Mouse (Mus musculus): ENCODE data around the gene Prm1.
"Not testable (repeated sequence)": the region's sequence is repeated elsewhere in the genome, so short reads cannot be mapped to it uniquely, and the experiment has no call there.

The Prm1 gene

DNA sequence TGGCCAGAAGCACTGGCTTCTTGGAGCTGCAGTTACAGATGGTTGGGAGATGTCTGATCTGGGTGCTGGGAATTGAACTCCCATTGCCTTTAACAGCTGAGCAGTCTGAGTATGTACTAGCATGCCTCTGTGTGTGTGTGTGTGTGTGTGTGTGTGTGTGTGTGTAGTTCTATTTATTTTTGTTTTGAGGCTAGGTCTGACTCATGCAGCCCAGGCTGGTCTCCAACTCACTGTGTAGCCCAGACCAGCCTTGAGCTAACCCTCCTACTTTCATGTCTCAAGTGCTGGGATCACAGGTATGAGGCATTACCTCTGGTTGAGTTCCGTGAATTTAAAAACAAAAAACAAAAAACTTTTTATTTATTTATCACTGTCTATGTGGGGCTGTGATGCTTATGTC, 18.9 kb upstream of the Prm1 start:
- no peak for DNase-seq (ENCODE audit: low spot score)

DNA sequence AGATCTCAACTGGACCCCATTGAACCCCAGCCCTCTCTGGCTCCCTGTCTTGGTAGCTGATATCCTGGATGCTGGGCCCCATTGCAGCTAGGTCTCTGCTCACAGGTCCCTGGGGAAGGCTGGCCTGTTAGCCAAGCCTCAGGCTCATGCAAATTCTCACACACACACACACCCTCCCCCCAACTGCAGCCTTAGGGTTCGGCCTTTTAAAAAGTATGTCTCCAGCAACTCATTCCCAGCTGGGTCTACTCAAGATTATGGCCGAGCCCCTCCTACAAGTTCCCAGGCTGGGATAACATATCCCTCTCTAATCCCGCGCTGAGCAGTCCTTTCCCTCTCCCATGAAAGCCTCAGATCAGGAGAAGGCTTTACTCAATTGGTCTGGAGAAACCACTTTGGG, 15.7 kb upstream of the Prm1 start:
- no peak for DNase-seq (ENCODE audit: low spot score)

DNA sequence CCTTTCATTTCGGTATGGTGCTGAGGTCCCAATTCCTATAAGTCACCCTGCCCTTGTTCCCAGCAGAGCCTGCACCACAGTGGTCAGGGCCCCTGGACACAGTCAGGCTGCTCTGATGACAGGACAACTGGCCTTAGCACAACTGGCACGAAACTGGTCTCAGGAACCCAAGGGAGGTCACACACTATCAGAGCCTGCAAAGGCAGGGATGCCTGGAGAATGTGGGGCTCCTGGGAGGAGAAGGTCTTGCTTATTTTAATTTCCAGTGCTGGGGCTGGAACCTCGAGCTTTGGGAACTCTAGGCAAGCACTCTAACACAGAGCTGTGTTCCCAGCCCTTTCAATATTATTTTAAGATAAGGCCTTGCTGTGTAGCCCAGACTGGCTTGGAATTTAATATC, 14.3 kb upstream of the Prm1 start:
- no peak for DNase-seq (ENCODE audit: low spot score)

GRCm38 (mm10) chr16:10818579-10819135, 13.0 kb upstream of the Prm1 start:
- DNase-seq (ENCODE audit: low spot score): no peak

- no peak for DNase-seq (ENCODE audit: low spot score)
Measured at GRCm38 (mm10) chr16:10814864-10815263, 9.2 kb upstream of the Prm1 start.

DNA sequence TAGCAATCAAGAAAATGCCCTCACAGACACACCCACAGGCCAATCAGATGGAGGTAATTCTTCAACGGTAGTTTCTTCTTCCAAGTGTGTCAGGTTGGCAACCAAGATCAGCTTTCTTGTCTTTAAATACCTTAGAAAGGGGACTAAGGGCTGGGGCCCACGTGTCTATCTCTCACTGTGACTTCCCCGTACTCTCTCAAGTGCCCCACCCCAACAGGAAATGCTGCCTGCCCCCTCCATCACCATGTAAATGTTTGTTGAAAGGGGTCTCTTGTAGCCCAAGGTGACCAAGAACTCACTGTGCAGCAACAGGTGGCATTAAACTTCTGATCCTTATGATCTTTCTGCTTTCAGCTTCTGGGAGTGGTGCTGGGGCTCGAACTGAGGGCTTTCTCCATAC, 8.1 kb upstream of the Prm1 start:
- DNase-seq (ENCODE audit: low spot score): no peak

DNA sequence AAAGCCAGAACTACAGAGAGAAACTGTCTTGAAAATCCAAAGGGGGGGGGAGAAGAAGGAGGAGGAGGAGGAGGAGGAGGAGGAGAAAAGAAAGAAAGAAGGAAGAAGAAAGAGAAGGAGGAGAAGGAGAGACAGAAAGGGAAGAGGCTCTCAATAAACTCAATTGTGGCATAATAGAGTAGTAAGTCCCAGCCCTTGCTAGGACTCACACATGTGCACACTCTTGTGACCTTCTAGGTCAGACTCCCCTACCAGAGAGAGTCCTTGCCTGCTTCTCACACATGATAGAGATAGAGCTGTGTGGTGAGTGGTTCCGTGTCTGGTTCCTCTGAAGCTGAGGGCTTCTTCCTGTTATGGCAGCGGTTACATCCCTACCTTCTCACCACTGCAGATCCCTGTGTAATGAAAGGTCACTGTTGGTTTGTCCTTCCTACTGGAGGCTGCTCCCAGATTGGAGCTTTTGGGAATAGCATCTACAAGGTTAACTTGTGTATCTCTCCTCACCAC, 7.3 kb upstream of the Prm1 start, which contains the start of gene Gm11172:
Gm11172 (plus strand) TSS at position 51 of the 507 bp plus-strand sequence.
- DNase-seq (ENCODE audit: low spot score): no peak

DNA sequence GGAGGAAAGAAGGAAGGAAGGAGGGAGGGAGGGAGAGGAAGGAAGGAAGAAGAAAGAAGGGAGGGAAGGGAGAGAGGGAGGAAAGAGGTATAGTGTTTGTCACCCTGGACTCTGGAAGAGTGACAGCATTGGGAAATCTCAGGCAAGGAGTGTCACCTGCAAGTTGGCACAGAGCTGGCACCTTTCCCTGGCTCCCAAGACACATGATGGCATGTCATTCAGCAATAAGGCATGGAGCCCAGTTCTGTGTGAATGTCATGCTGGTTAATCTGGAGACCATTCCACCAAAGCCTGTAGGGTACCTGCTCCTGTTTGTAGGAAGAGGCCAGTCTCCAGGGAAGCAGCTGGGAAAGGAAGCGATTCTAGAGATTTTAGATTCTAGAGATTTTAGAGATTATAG, 4.7 kb upstream of the Prm1 start:
- no peak for DNase-seq (ENCODE audit: low spot score)

DNA sequence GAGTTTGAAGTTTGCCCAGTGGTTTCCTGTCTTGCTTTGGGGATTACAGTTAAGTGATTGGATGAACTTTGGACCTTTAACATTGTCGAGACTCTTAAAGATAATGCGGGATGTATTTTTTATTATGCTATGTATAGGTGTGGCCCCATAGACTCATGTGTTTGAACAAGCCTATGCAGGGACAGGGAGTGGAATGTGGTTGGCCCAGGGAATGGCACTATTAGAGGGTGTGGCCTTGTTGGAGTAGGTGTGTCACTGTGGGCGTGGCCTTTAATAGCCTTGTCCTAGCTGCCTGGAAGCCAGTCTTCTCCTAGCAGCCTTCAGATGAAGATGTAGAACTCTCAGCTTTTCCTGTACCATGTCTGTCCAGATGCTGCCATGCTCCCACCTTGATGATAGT, 3.2 kb downstream of the Prm1 start:
- DNase-seq (ENCODE audit: low spot score): not testable (repeated sequence)

DNA sequence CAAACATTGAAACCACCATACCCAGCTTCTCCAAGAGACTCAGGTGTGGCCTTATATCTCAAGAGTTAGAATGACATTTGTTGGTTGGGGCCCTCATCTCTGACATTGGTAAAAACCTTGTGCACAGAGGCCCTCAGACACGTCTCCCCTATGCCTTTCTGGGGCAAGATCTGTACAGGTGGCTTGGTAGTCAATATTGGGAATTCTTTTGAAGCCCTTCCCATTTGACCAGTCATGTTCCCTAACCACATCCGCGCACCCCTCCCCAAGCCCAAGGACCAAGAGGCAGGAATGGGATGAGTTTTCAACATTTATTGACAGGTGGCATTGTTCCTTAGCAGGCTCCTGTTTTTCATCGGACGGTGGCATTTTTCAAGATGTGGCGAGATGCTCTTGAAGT, 9.6 kb downstream of the Prm1 start, which contains the start of gene Prm2:
Prm2 (minus strand) TSS at position 101 of the 400 bp plus-strand sequence.
- no peak for DNase-seq (ENCODE audit: low spot score)

GRCm38 (mm10) chr16:10790702-10791101, 14.9 kb downstream of the Prm1 start, which contains the start of gene Prm3:
TSS of gene Prm3 (minus strand) at chr16:10790914.
- DNase-seq (ENCODE audit: low spot score): no peak

- DNase-seq (ENCODE audit: low spot score): no peak
Measured at GRCm38 (mm10) chr16:10788866-10789265, 16.8 kb downstream of the Prm1 start.

DNA sequence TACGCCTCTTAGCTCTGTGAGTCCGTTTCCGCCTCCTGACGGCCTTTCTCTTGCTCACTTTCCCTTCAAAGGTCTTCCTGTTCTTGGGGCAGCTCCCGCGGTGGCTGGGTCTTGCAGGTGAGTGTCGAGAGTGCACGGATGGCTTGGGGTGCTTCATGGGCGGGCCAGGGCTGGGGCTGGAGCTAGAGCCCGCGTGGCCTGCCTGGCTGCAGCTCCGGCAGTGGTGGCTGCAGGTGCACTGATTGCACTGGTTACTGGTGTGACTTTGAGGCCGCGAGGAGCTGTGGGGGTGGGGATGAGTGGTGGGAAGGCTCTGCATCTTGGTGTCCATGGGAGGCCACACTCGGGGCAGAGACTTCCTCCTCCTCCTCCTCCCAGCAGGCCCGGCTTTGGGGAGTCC, 17.4 kb downstream of the Prm1 start, which contains the start of gene Tnp2:
Tnp2 (minus strand) TSS at position 390 of the 400 bp plus-strand sequence.
- no peak for DNase-seq (ENCODE audit: low spot score)

DNA sequence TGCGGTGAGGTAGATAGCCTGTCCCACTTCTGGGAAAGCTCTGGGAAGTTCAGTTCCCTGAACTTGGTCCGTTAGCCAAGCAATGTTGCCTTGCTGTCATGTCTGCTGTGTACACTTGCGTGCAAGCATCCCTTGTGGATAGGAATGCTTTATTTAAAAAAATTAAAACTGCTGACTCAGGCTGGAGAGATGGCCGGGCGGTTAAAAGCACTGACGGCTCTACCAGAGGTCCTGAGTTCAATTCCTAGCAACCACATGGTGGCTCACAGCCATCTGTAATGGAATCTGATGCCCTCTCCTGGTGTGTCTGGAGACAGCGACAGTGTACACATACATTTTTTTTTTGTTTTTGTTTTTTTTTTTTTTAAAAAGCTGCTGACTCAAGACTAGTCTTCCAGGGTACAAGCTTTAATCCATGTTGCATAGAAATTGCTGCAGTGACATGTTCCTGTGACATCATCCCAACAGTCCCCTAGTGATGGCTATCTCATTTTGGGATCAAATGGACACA, 18.0 kb downstream of the Prm1 start:
- DNase-seq (ENCODE audit: low spot score): no peak

- DNase-seq (ENCODE audit: low spot score): no peak
Measured at GRCm38 (mm10) chr16:10786782-10787547, 18.7 kb downstream of the Prm1 start.

DNA sequence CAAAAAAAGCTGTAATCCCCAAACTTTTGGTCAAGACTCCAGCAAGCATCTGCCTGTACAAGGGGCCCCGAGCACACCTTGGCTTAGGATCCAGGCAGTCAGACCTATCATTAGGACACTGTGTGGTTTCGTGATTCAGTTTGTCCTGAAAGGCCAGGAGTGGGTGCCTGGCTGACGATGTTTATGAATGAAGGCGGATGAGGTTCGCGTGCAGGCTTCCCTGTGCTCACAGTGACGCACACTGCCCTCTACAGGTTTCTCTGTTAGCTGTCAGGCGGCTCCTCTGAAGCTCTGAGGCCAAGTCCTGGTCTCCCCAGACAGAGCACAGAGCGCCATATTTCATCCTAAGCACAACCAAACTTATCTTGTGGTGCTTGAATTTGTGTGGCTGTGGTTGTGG, 19.4 kb downstream of the Prm1 start:
- peak; percentile 76 for DNase-seq (ENCODE audit: low spot score)

- peak; percentile 87 for DNase-seq (ENCODE audit: low spot score)
Measured at GRCm38 (mm10) chr16:10785371-10786231, 20.0 kb downstream of the Prm1 start, which contains the start of gene Socs1. TSS of gene Socs1 (minus strand) at chr16:10785536.

DNA sequence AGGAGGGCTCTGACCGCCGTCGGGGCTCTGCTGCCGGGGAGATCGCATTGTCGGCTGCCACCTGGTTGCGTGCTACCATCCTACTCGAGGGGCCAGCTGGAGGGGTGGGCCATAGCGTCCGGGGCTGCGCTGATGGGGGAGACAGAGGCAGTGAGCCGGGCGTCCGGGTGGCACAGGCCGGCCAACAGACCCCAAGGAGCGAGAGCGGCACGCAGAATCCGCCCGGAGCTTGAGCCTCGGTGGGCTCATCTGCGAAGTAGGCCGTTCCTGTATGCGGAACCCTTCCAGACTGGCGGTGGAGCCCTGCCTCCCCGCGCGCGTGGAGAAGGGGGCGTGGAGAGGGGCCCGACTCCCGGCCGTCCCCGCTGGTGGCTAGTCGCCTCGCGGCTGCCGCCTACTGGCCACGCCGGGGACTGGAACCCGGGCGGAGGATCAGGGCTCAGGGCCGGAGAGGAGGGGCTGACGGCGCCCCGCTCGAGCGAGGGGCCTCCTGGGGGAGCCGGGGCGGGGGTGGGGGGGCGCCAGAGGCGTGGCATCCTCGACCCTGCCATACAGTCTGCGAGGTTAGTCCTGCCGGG, 20.8 kb downstream of the Prm1 start:
- DNase-seq (ENCODE audit: low spot score): peak; percentile 83

DNA sequence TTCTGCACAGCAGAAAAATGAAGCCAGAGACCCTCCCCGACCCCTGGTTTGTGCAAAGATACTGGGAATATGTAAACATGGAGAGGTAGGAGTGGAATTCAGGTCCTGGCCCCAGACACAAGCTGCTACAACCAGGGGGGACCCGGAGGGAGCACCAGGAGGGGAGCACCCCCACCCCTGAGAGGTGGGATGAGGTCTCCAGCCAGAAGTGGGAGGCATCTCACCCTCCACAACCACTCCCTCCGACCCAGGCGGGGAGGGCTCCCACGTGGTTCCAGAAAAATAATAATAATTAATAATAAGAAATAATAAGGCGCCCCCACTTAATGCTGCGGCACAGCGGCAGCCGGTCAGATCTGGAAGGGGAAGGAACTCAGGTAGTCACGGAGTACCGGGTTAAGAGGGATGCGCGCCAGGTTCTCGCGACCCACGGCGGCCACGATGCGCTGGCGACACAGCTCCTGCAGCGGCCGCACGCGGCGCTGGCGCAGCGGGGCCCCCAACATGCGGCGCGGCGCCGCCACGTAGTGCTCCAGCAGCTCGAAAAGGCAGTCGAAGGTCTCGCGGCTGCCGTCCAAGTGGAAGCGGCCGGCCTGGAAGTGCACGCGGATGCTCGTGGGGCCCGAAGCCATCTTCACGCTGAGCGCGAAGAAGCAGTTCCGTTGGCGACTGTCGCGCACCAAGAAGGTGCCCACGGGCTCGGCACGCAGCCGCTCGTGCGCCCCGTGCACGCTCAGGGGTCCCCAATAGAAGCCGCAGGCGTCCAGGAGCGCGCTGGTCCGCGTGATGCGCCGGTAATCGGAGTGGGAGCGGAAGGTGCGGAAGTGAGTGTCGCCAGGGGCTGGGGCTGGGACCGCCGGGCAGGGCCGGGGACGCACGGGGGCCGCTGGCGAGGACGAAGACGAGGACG, 21.5 kb downstream of the Prm1 start:
- no peak for DNase-seq (ENCODE audit: low spot score)

DNA sequence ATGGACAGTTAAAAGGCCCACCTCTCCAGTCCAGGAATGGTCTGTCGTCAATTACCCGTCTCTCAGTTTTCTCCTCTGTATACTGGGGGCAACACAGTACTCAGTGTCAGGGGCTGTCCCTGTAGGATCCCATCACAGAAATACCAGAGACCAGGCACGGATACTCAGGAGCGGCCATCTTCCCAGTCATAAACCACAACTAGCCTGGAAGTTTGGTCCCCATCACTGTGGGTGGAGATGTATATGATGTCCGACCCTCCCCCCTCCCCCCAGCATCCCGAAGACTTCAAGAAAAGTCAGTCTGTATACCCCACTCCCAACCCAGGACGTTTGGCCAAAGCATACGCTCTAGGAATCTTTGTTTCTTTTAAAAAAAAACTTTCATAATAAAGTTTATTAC, 22.2 kb downstream of the Prm1 start:
- no peak for DNase-seq (ENCODE audit: low spot score)

- DNase-seq (ENCODE audit: low spot score): no peak
Measured at GRCm38 (mm10) chr16:10783152-10783434, 22.5 kb downstream of the Prm1 start.

All from ovary, adult 18-20 months (tissue).